Mouse (Mus musculus) liver, embryonic 14.5 days (tissue): ENCODE measurements at regions not wholly inside any gene's neighbourhood (a gene's known extent, or its start where the extent isn't known, plus 50 kb on each side); places are given as distances from the start of the nearest gene placed in this dataset.

Experiments
- ATAC-seq: fragments of 200-750 bp; cut with Nextera tagmentation; 2 replicates; pipeline ENCODE4 v1.8.0; 2017; ENCODE audit warnings: moderate number of reproducible peaks, mild to moderate bottlenecking, moderate library complexity; ENCODE audit not compliant: insufficient read depth
- DNase-seq, 3 experiments: peaks; one replicate each; pipeline ENCODE4 v3.0.0-alpha.2; 2012 to 2013; ENCODE audit warnings: low read depth in 3 of 3, low spot score in 3 of 3
- H3K27ac ChIP-seq: fragments of 300-500 bp; sonication (generic); 2 replicates; pipeline ENCODE4 v1.5.1; 2014; ENCODE audit warnings: moderate library complexity, mild to moderate bottlenecking, control low read depth, inconsistent platforms
- H3K27me3 ChIP-seq: fragments of 300-500 bp; sonication (generic); 2 replicates; pipeline ENCODE4 v1.6.1; 2014; ENCODE audit warnings: mild to moderate bottlenecking, low read length, moderate library complexity; ENCODE audit not compliant: control insufficient read depth, insufficient read depth
- H3K36me3 ChIP-seq: fragments of 300-500 bp; sonication (generic); replicated peaks from 2 replicates; pipeline ENCODE4 v1.6.1; 2014; ENCODE audit warnings: low read depth; ENCODE audit not compliant: control insufficient read depth, insufficient read depth
- H3K4me1 ChIP-seq, 2 experiments: fragments of 200-500 bp in 1 of 2; fragments of 300-500 bp in 1 of 2; sonication (generic) in 1 of 2; replicated peaks; 2 replicates each; pipeline ENCODE4 v1.6.1; 2012 to 2014; ENCODE audit warnings: antibody characterized with exemption in 1 of 2, inconsistent platforms in 1 of 2, low read length in 1 of 2; ENCODE audit not compliant: control insufficient read depth in 2 of 2, insufficient read depth in 2 of 2
- H3K4me2 ChIP-seq: fragments of 300-500 bp; sonication (generic); 2 replicates; pipeline ENCODE4 v1.6.1; 2014; ENCODE audit warnings: low read depth, mild to moderate bottlenecking, control low read depth, moderate library complexity
- H3K4me3 ChIP-seq, 2 experiments: fragments of 200-500 bp in 1 of 2; fragments of 300-500 bp in 1 of 2; sonication (generic) in 1 of 2; 2 replicates each; pipeline ENCODE4 v1.5.1; 2012 to 2014; ENCODE audit warnings: low read depth in 2 of 2, low read length in 2 of 2, mild to moderate bottlenecking in 2 of 2, control low read depth in 1 of 2, inconsistent platforms in 1 of 2, moderate library complexity in 1 of 2; ENCODE audit not compliant: insufficient read depth in 1 of 2
- H3K9ac ChIP-seq: fragments of 300-500 bp; sonication (generic); replicated peaks from 2 replicates; pipeline ENCODE4 v1.6.1; 2014; ENCODE audit warnings: mild to moderate bottlenecking, control low read depth, moderate library complexity
- H3K9me3 ChIP-seq: fragments of 300-500 bp; sonication (generic); 2 replicates; pipeline ENCODE4 v1.6.1; 2016; ENCODE audit warnings: low read length, mixed read lengths; ENCODE audit not compliant: control insufficient read depth
- CTCF ChIP-seq: IDR thresholded peaks from 2 replicates; pipeline ENCODE4 v1.5.1; 2016; ENCODE audit warnings: antibody characterized with exemption, low read depth, control low read depth
- EP300 ChIP-seq: IDR thresholded peaks from 2 replicates; pipeline ENCODE4 v1.6.1; 2016; ENCODE audit warnings: antibody characterized with exemption, low read depth
- WGBS: fragments of 180-500 bp; shearing (Covaris S2); extraction: QIAGEN DNeasy Blood & Tissue Kit; methylation state at CpG from one replicate; pipeline ENCODE4 v1.1.7; 2014; ENCODE audit not compliant: insufficient replicate concordance; 5-methylcytosine and 5-hydroxymethylcytosine counted together

DNA sequence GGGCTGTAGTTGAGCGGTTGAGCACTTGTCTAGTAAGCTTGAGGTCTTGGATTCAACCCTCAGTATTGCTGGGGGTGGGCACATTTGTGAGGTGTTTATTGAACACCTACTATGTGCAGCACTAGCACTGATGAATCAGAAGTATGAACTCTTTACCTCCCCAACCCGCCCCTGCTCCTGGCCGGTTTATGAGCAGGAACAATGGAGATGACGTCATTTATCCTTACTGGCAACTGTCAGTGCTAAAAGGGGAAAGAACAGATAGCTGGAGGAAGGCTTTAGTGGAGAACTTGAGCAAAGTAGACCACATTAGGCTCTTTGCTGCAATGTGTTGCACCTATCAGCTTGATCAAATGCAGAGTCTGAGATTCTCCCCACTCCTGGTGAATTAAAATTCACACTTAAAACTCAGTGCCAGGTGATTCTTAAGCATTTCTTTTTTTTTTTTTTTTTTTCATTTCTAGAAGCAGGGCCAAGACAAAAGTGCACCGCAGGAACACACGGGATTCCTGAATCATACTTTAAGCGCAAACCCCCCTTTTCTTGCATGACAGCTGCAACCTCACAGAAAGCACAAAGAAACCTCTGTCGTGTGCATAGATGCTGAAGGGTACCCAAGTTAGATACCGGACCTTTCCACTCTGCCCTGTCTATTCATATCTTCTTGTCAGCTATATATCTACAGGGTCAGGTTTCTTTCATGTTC lies 56.6 kb upstream of the Boc start:
- 57% methylated on average over 9 of the region's 9 CpGs for WGBS
- Histone ChIP-seq H3K9ac (no peak overlapping the region), H3K4me2 (no peak overlapping the region), H3K4me3 (no peak overlapping the region), H3K4me1 (no peaks in the 10 kb centered on the region), H3K27ac (no peak overlapping the region), H3K9me3 (no peaks in the 10 kb centered on the region), H3K27me3 (no peaks in the 10 kb centered on the region), H3K36me3 (no peaks in the 10 kb centered on the region)
- no peak for DNase-seq
- no peak for TF ChIP-seq CTCF
- TF ChIP-seq EP300, result no peak
- ATAC-seq, result no peak

DNA sequence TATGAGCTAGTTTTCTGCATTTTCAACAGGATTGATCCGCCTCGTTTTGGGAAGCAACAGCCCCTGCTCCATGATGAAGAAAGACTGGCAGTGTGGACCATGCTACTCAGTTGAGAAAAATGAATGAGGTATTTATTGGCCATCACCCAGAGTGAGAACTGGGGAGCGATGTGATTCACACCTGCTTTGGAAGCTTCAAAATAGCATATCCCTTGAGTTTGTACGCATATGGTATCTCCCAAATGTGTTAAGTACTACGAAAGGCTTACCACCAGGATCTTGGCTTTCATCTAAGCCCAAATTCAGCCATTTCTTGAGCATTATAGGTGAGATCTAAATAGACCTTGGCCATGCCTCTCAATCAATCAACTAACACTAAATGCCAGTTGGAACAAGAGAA lies 55.5 kb upstream of the Boc start:
- TF ChIP-seq EP300, result no peak
- no peak for TF ChIP-seq CTCF
- WGBS, result 62% methylated on average over 5 of the region's 5 CpGs
- no peak for ATAC-seq
- H3K4me3 ChIP-seq, result no peak overlapping the region
- H3K9me3 ChIP-seq, result no peaks in the 10 kb centered on the region
- no peak overlapping the region for H3K4me2 ChIP-seq
- H3K4me1 ChIP-seq, result no peaks in the 10 kb centered on the region
- H3K27me3 ChIP-seq, result no peaks in the 10 kb centered on the region
- H3K27ac ChIP-seq, result no peak overlapping the region
- no peaks in the 10 kb centered on the region for H3K36me3 ChIP-seq
- no peak overlapping the region for H3K9ac ChIP-seq
- DNase-seq, result no peak

DNA sequence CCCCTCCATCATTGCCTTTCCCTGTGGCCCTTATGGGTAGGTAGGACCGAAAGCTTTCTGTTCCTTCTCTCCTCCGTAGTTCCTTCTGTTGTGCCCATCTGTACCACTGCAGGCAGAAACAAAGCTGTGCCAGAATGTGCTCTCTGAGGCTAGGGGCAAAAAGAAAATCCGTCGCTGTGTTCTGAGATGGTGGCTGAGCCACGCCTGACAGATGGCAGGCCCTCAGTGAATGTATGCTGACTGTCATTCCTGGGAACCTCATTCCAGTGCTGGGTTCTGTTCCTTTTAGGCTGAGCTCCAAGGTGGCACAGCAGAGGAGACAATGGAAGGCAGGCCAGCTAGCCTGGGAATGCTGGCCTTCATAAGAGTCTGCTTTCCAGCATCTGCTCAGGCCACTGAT lies 54.0 kb upstream of the Boc start:
- WGBS, result 68% methylated on average over 5 of the region's 5 CpGs

DNA sequence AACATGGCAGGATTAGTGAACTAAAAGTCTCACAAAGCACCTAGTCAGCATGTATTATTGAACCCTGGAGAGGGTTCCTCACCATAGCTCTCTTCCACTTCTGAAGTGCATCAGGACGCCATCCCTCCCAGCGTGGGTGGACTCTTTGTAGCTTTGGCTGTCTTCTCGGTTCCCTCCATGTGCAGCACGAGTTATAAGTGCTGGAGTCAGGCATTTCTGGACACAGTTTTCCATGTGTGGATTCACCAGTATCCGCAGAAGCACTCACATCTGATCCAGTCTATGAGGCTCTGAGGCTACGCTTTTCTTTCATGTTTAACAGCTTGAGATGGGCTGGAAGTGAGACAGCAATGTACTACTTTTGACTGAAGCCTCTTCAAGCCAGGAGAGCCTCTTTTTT lies 52.8 kb upstream of the Boc start:
- Histone ChIP-seq H3K36me3 (no peaks in the 10 kb centered on the region), H3K4me2 (no peak overlapping the region), H3K9me3 (no peaks in the 10 kb centered on the region), H3K4me1 (no peaks in the 10 kb centered on the region), H3K27ac (no peak overlapping the region), H3K27me3 (no peaks in the 10 kb centered on the region), H3K9ac (no peak overlapping the region), H3K4me3 (no peak overlapping the region)
- 62% methylated on average over 6 of the region's 6 CpGs for WGBS
- TF ChIP-seq EP300, result no peak
- no peak for TF ChIP-seq CTCF
- no peak for DNase-seq
- ATAC-seq, result no peak

More for the DNA sequence above, 54.0 kb upstream of the Boc start:
- TF ChIP-seq EP300 (no peak), CTCF (no peak)
- no peak overlapping the region for H3K27ac ChIP-seq
- no peak overlapping the region for H3K4me2 ChIP-seq
- H3K9me3 ChIP-seq, result no peaks in the 10 kb centered on the region
- H3K4me3 ChIP-seq, result no peak overlapping the region
- no peak for ATAC-seq
- DNase-seq, result no peak
- no peaks in the 10 kb centered on the region for H3K36me3 ChIP-seq
- H3K4me1 ChIP-seq, result no peaks in the 10 kb centered on the region
- H3K9ac ChIP-seq, result no peak overlapping the region
- H3K27me3 ChIP-seq, result no peaks in the 10 kb centered on the region

DNA sequence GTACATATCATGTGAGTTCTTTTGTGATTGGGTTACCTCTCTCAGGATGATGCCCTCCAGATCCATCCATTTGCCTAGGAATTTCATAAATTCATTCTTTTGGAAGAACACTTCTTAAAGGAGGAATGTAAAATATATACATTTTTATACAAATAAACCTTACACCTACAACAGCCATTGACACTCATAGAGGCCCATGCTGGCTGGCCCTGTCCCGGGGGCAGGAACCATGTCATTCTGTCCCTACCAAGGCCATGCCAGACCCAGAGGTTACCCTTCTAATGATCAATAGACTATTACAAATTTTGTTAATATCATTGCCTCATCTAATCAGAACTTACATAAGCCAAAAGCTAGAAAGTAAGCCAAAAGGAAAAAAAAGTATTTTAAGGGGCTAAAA lies 49.9 kb upstream of the Boc start:
- Histone ChIP-seq H3K4me3 (no peak overlapping the region), H3K36me3 (no peaks in the 10 kb centered on the region), H3K4me1 (peaks cover 0 to 2% of the 10 kb centered on the region in 2 experiments; a peak in 1 of 4 replicates), H3K9ac (no peak overlapping the region), H3K27ac (no peak overlapping the region), H3K27me3 (no peaks in the 10 kb centered on the region), H3K9me3 (no peaks in the 10 kb centered on the region), H3K4me2 (no peak overlapping the region)
- ATAC-seq, result no peak
- no peak for DNase-seq
- no peak for TF ChIP-seq EP300
- TF ChIP-seq CTCF, result no peak
- 65% methylated on average over 1 of the region's 1 CpGs for WGBS
